ENCODE assay signal across 9 mouse cellular contexts in the genomic region with DNA sequence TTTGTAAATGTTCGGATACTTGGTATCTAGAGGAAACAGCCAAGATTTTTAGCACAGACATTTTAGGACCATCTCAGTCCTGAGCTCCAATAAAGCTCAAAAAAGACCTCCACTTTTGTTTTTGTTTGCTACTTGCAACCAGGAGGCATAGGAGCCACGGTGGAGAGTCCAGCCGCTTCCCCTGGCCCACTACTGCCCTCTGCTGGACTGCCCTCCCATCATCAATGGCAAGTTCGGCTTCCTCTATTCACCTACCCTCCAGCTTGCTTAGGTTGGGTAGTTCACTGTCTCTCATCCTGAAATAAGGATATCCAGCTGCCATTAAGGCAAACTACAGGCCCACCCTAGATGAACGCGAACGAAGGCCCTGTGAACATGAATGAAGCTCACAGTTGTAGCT. TPM values are rescaled to one million over a fixed set of nuclear protein-coding genes. Genes with fewer than 3 reads are reported as not detected.
DNase-seq lines count a peak whose midpoint lies in the region; ATAC-seq lines count a peak whose summit lies in the region.
"Had no signal": no experiment of that assay in that cellular context is flagged by ENCODE, and none has a peak within 500 bp of the region (broad histone marks: within the 10 kb centered on the region; RNA-seq: fewer than 3 reads in every experiment).

No protein-coding gene starts in this region.

- WGBS in hindbrain, embryonic 14.5 days, result 36% methylated on average over 7 of the region's 7 CpGs
- WGBS in hindbrain, embryonic 16.5 days, result 40% methylated on average over 7 of the region's 7 CpGs
- 44% methylated on average over 7 of the region's 7 CpGs for WGBS in neural tube, embryonic 13.5 days

- no peak overlapping the region for H3K4me2 ChIP-seq in hindbrain, embryonic 14.5 days (replicated peaks)
- no peak overlapping the region for H3K4me2 ChIP-seq in hindbrain, embryonic 16.5 days (ENCODE audit: low read length)
- no peak overlapping the region for H3K4me2 ChIP-seq in neural tube, embryonic 13.5 days
- H3K4me2 ChIP-seq: embryonic facial prominence, embryonic 13.5 days had no signal

- H3K36me3 ChIP-seq in hindbrain, embryonic 14.5 days (replicated peaks; ENCODE audit: control insufficient read depth, insufficient read depth), result peaks cover 45% of the 10 kb centered on the region
- peaks cover 23% of the 10 kb centered on the region for H3K36me3 ChIP-seq in hindbrain, embryonic 16.5 days (ENCODE audit: control insufficient read depth, insufficient read depth, low read length)
- H3K36me3 ChIP-seq in neural tube, embryonic 13.5 days, result peaks cover 62% of the 10 kb centered on the region

- no peak overlapping the region for H3K4me3 ChIP-seq in hindbrain, embryonic 14.5 days (replicated peaks; ENCODE audit: low read length)
- no peak overlapping the region for H3K4me3 ChIP-seq in hindbrain, embryonic 16.5 days (ENCODE audit: low read length)
- H3K4me3 ChIP-seq in neural tube, embryonic 13.5 days, result no peak overlapping the region
- H3K4me3 ChIP-seq: embryonic facial prominence, embryonic 13.5 days had no signal

- no peak overlapping the region for H3K27ac ChIP-seq in hindbrain, embryonic 14.5 days
- H3K27ac ChIP-seq in hindbrain, embryonic 16.5 days (ENCODE audit: low read depth, low read length), result no peak overlapping the region
- H3K27ac ChIP-seq in neural tube, embryonic 13.5 days (replicated peaks), result no peak overlapping the region
- H3K27ac ChIP-seq: embryonic facial prominence, embryonic 13.5 days had no signal

- no peak overlapping the region for H3K9ac ChIP-seq in hindbrain, embryonic 14.5 days
- H3K9ac ChIP-seq in hindbrain, embryonic 16.5 days (ENCODE audit: low read depth, low read length), result no peak overlapping the region
- H3K9ac ChIP-seq in neural tube, embryonic 13.5 days, result no peak overlapping the region
- H3K9ac ChIP-seq: embryonic facial prominence, embryonic 13.5 days had no signal

- peak; percentile 68 for DNase-seq in hindbrain, embryonic 14.5 days (ENCODE audit: low spot score)
- DNase-seq in ES-CJ7 (ENCODE audit: low read depth, low spot score), result peak; percentile 64
- peak; percentile 24 for DNase-seq in cerebellum, adult 11-12 months
- DNase-seq in gastrocnemius, postnatal 10 days, result peak; percentile 88
- peak; percentile 78 for DNase-seq in left cerebral cortex, postnatal 4 days
- DNase-seq in thymus, postnatal 25 days, result peak; percentile 88

- no peaks in the 10 kb centered on the region for H3K9me3 ChIP-seq in hindbrain, embryonic 14.5 days (ENCODE audit: control insufficient read depth, low read length)
- H3K9me3 ChIP-seq in hindbrain, embryonic 16.5 days (ENCODE audit: control insufficient read depth, low read length), result no peaks in the 10 kb centered on the region
- no peaks in the 10 kb centered on the region for H3K9me3 ChIP-seq in neural tube, embryonic 13.5 days
- H3K9me3 ChIP-seq: embryonic facial prominence, embryonic 13.5 days had no signal

- H3K4me1 ChIP-seq in hindbrain, embryonic 14.5 days (replicated peaks; ENCODE audit: control insufficient read depth, insufficient read depth, low read length), result peaks cover 2% of the 10 kb centered on the region; the same call in 1 of the 2 replicates
- H3K4me1 ChIP-seq in hindbrain, embryonic 16.5 days (ENCODE audit: control insufficient read depth, insufficient read depth, low read depth, low read length), result no peaks in the 10 kb centered on the region
- peaks cover 1% of the 10 kb centered on the region for H3K4me1 ChIP-seq in neural tube, embryonic 13.5 days (replicated peaks)

- no peaks in the 10 kb centered on the region for H3K27me3 ChIP-seq in hindbrain, embryonic 14.5 days (ENCODE audit: control insufficient read depth, insufficient read depth, low read length)
- no peaks in the 10 kb centered on the region for H3K27me3 ChIP-seq in hindbrain, embryonic 16.5 days (replicated peaks; ENCODE audit: control insufficient read depth, insufficient read depth, low read length)
- no peaks in the 10 kb centered on the region for H3K27me3 ChIP-seq in neural tube, embryonic 13.5 days
- H3K27me3 ChIP-seq: embryonic facial prominence, embryonic 13.5 days had no signal

- intact Hi-C loops in left cerebral cortex, postnatal 4 days (cut with DNase I), result no loop called here

- ATAC-seq in hindbrain, embryonic 14.5 days (ENCODE audit: low FRiP score), result no peak
- ATAC-seq in hindbrain, embryonic 16.5 days, result no peak
- 0 out of 2 replicates have a peak, but pooled peaks have one; percentile 15 for ATAC-seq in neural tube, embryonic 13.5 days (ENCODE audit: low read depth)

RNA-seq across cellular contexts. Expression of a gene that starts 6.4 kb away (rescaled TPM):
- 17.2 and 17.7 TPM in 2 replicates for polyA plus RNA-seq in hindbrain, embryonic 14.5 days (2014; fragmentation: Nextera tagmentation; extraction: Ambion mirVana)
- polyA plus RNA-seq in hindbrain, embryonic 16.5 days (2015; fragmentation: Nextera tagmentation; extraction: Ambion mirVana), result 15.8 and 17.0 TPM in 2 replicates
- total RNA-seq in gastrocnemius, postnatal 10 days (2021), result 1 to 10 TPM; 5.9 to 8.4 TPM
- total RNA-seq in left cerebral cortex, postnatal 4 days (2021), result 10 to 100 TPM; 13.1 to 14.1 TPM
- 21.1 and 21.6 TPM in 2 replicates for polyA plus RNA-seq in neural tube, embryonic 13.5 days (2015; fragmentation: Nextera tagmentation; extraction: Ambion mirVana)

RNA-seq across cellular contexts. Expression of a gene that starts 6.4 kb away (rescaled TPM):
- 152 and 165 TPM in 2 replicates for polyA plus RNA-seq in hindbrain, embryonic 14.5 days (2014; fragmentation: Nextera tagmentation; extraction: Ambion mirVana)
- polyA plus RNA-seq in hindbrain, embryonic 16.5 days (2015; fragmentation: Nextera tagmentation; extraction: Ambion mirVana), result 136 and 139 TPM in 2 replicates
- 10 to 100 TPM; 55.2 to 57.3 TPM for total RNA-seq in gastrocnemius, postnatal 10 days (2021)
- total RNA-seq in left cerebral cortex, postnatal 4 days (2021), result 10 to 100 TPM; 54.4 to 62.2 TPM
- polyA plus RNA-seq in neural tube, embryonic 13.5 days (2015; fragmentation: Nextera tagmentation; extraction: Ambion mirVana), result 167 and 180 TPM in 2 replicates

RNA-seq across cellular contexts. Expression of a gene that starts 35.8 kb away (rescaled TPM):
- 45.5 and 55.0 TPM in 2 replicates for polyA plus RNA-seq in hindbrain, embryonic 14.5 days (2014; fragmentation: Nextera tagmentation; extraction: Ambion mirVana)
- 49.8 and 57.0 TPM in 2 replicates for polyA plus RNA-seq in hindbrain, embryonic 16.5 days (2015; fragmentation: Nextera tagmentation; extraction: Ambion mirVana)
- 10 to 100 TPM; 32.5 to 41.5 TPM for total RNA-seq in gastrocnemius, postnatal 10 days (2021)
- 10 to 100 TPM; 38.5 to 46.8 TPM for total RNA-seq in left cerebral cortex, postnatal 4 days (2021)
- 39.5 and 42.3 TPM in 2 replicates for polyA plus RNA-seq in neural tube, embryonic 13.5 days (2015; fragmentation: Nextera tagmentation; extraction: Ambion mirVana)

RNA-seq across cellular contexts. Expression of a gene that starts 36.0 kb away (rescaled TPM):
- polyA plus RNA-seq in hindbrain, embryonic 14.5 days (2014; fragmentation: Nextera tagmentation; extraction: Ambion mirVana), result 36.3 and 37.4 TPM in 2 replicates
- polyA plus RNA-seq in hindbrain, embryonic 16.5 days (2015; fragmentation: Nextera tagmentation; extraction: Ambion mirVana), result 39.1 and 40.8 TPM in 2 replicates
- total RNA-seq in gastrocnemius, postnatal 10 days (2021), result 10 to 100 TPM in 1 of 2 experiments, 1 to 10 TPM in 1; 9.9 to 10.0 TPM
- 10 to 100 TPM; 18.8 to 21.5 TPM for total RNA-seq in left cerebral cortex, postnatal 4 days (2021)
- 27.5 and 30.7 TPM in 2 replicates for polyA plus RNA-seq in neural tube, embryonic 13.5 days (2015; fragmentation: Nextera tagmentation; extraction: Ambion mirVana)

Comparison
In these comparisons a context has a peak if more than half of its experiments do, and no peak if none do; other contexts are left out.
1. DNase-seq: peak in every context shown above with its lines; median percentile 88 in gastrocnemius, postnatal 10 days; 88 in thymus, postnatal 25 days; 78 in left cerebral cortex, postnatal 4 days; 68 in hindbrain, embryonic 14.5 days; 64 in ES-CJ7; 24 in cerebellum, adult 11-12 months.